Mouse (Mus musculus) heart, postnatal 0 days (tissue): Measurements from ENCODE around the gene Atp5e.

ENCODE experiments used
- CTCF ChIP-seq: IDR thresholded peaks from 2 replicates; pipeline ENCODE4 v1.5.1; 2016; ENCODE audit warnings: antibody characterized with exemption, control low read depth, low read depth
- EP300 ChIP-seq: IDR thresholded peaks from 2 replicates; pipeline ENCODE4 v1.6.1; 2016; ENCODE audit warnings: antibody characterized with exemption, low read depth

DNA sequence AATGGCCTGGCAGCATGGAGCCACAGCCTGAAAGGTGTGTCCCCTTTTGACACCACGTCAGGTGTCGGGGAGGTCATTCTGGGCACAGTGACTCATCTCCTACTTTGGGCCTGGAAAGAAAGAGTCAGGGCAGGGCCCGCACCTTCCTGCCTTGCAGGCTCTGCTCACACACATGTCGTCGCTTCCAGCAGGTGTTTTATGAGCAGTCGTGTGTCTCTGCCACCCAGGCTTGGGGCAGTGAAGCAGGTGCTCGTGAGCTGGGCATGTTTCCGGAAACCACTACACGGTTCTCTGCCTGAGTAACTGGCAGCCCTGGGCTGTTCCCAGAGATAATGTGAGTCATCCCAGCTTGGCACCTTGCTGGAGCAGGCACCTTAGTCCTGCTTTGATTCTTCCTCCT, 21.4 kb downstream of the Atp5e start:
- TF ChIP-seq CTCF, result no peak
- no peak for TF ChIP-seq EP300
